Mouse (Mus musculus) C2C12 (cell line): ENCODE data around the gene Iqca.

Experiments
- CEBPB ChIP-seq: IDR thresholded peaks from one replicate; pipeline ENCODE4 v1.6.1; 2011; ENCODE audit warnings: low read depth, mild to moderate bottlenecking, control low read depth, moderate library complexity
- CTCF ChIP-seq: IDR thresholded peaks from one replicate; pipeline ENCODE4 v1.5.1; 2011; ENCODE audit not compliant: control insufficient read depth, insufficient read depth, insufficient read length
- MAX ChIP-seq: IDR thresholded peaks from one replicate; pipeline ENCODE4 v1.6.1; 2011; ENCODE audit warnings: mild to moderate bottlenecking, control low read depth
- MYOD1 ChIP-seq: IDR thresholded peaks from one replicate; pipeline ENCODE4 v1.6.1; 2011; ENCODE audit warnings: low read depth; ENCODE audit not compliant: control insufficient read depth, insufficient read length
- USF1 ChIP-seq: IDR thresholded peaks from one replicate; pipeline ENCODE4 v1.6.1; 2011; ENCODE audit warnings: low read depth, mild to moderate bottlenecking, control low read depth, moderate library complexity

GRCm38 (mm10) chr1:90086461-90086860, 66.7 kb downstream of the Iqca start:
- TF ChIP-seq MAX (no peak), MYOD1 (no peak), CEBPB (no peak), CTCF (no peak), USF1 (no peak)
